Mouse (Mus musculus) MEL-GATA-1-ER (cell line): ENCODE results near the gene Cab39l.
"Not testable (repeated sequence)": the region's sequence is repeated elsewhere in the genome, so short reads cannot be mapped to it uniquely, and the experiment has no call there.

Experiments
- DNase-seq: peaks from one replicate; pipeline ENCODE4 v3.0.0-alpha.2; 2012; ENCODE audit warnings: low read depth; ENCODE audit errors: extremely low read depth

Cab39l gene

GRCm38 (mm10) chr14:59440558-59441471 lies at the start of gene Cab39l, which contains the start of gene Setdb2:
Cab39l (plus strand) TSS chr14:59440972.
Setdb2 (minus strand) TSS chr14:59440884.
- DNase-seq: peak; percentile 82

DNA sequence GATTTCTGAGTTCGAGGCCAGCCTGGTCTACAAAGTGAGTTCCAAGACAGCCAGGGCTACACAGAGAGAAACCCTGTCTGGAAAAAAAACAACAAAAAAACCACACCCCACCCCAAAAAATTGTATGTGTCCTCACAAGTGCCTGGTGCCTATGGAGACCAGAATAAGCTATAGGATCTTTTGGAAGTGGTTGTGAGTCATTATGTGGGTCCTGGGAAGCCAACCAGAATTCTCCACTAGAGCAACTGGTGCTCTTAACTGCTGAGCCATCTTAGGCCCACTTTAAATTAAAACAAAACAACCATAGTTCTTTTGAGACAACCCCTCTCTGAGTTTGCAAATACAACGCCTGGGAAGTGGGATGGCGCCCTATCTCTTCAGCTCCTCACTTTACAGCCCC lies 45.5 kb upstream of the Cab39l start, which contains the start of gene Phf11c:
TSS of gene Phf11c (minus strand) at position 101 of the 400 bp plus-strand sequence.
- DNase-seq: no peak

GRCm38 (mm10) chr14:59396999-59397398 lies 43.8 kb upstream of the Cab39l start:
- peak; percentile 8 for DNase-seq

DNA sequence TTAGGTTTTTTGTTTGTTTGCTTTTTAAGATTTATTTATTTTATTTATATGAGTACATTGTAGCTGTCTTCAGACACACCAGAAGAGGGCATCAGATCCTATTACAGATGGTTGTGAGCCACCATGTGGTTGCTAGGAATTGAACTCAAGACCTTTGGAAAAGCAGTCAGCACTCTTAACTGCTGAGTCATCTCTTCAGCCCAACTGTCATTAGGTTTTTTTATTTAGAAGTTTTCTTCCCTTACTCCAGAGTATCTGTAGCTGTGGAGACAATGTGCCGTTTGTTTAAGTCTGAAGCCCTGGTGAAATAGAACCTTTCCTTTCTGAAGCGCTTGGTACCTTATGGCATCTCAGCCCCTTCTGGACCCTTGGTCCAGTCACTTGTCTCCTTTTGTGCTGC lies 25.8 kb upstream of the Cab39l start:
- not testable (repeated sequence) for DNase-seq

GRCm38 (mm10) chr14:59418171-59418570 lies 22.6 kb upstream of the Cab39l start:
- no peak for DNase-seq

DNA sequence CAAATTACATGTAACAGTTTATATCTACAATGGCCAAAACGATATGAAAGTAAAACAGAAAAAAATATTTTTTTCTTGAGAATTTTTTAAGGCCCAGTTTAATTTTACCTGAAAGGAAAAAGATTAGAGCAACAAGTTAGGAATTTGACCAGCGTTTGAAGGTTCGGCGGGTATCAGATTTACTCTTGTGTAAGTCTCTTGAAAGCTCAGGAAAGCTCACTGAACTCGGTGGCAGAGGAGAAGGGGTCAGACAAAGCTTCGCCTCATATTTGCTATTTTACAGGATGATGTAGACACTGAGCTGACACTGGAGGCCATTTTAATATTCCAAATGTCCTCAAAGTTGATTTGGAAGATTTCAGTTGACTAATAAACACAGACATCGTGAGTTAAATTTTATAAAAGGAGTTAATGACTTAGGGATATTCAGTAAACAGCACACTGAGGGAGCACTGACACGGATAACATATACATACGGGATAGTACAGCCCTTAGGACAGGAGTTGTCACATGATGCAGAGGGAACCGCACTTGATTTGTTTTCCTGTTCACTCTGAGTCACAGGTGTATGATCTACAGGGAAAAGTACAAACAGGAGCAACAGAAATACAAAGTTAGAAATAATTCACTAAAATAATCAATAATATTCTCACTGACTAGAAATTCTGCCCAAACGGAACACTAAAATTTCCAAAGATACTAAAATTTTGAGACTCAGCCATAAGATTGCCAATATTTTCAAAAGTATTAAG lies 17.7 kb upstream of the Cab39l start:
- no peak for DNase-seq

- no peak for DNase-seq
These were observed 10.2 kb upstream of the Cab39l start for GRCm38 (mm10) chr14:59430556-59430955.

GRCm38 (mm10) chr14:59433902-59434301 lies 6.9 kb upstream of the Cab39l start:
- peak; percentile 37 for DNase-seq

DNA sequence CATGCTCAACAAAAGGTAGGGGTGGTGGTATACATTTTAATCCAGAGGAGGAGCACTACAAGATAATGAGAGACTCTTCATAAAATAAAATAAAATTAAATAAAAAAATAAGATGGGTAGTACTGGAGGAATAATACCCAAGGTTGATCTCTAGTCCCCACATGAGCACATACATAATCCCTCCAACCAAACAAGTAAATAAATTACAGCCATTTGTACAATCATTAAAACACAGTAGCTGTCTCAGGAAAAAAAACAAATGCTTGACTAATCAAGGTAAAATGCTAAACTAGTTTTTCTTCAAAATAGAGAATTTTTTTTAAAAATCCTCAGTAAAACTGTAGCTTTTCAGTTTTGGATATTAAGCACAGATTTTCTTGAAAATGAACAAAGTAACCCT lies 5.6 kb upstream of the Cab39l start:
- DNase-seq: no peak

DNA sequence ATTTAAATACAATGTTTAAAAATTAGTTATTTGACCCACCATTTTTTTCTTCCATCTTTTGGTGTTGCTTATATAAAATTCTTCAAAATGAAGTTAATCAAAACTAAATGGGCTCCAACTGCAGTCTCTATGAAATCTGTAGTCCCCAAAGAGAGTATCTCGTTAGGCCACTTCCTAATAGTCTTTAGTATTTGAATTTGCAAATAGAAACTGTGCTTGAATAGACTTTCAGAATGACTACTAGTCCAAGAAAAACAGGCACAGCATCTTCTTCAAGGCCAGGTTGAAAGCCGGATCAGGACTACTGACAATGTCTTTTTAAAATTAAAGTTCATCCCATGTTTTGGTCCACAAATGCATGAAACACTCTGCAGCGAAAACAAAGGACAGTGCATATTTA lies 3.4 kb upstream of the Cab39l start:
- DNase-seq: no peak

DNA sequence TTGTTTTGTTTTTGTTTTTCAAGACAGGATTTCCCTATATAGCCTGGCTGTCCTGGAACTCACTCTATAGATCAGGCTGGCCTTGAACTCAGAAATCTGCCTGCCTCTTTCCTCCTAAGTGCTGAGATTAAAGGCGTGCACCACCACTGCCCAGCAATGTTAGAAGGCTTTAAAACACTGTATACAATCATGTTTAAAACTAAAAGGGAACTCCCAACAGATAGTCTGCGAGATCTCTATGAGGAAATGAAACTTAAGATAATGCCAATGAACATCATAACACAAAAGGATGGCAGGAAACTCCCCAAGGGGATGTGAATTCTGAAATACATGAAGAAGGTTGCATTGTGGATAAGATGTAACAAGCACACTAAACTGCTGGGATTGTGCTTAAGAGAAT lies 2.3 kb upstream of the Cab39l start:
- DNase-seq: peak; percentile 17

- peak; percentile 43 for DNase-seq
These were observed 733 bp upstream of the Cab39l start for GRCm38 (mm10) chr14:59440039-59440438.

DNA sequence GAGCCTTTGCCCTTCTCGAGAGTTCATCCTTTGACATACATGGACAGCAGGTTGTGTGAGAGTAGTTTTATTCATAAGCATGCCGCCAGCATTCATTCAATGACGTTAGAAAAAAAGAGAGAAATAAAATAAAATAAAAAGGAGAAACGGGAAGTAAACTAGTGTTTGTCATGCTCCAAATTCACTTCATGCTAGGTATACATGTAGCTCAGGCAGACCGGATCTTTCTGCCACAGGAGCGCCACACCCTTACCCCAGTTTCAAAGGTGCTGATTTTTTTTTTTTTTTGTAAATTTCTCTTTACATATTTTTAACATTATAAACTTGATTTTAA lies 667 bp downstream of the Cab39l start:
- DNase-seq: peak; percentile 34

GRCm38 (mm10) chr14:59445421-59445820 lies 4.6 kb downstream of the Cab39l start:
- no peak for DNase-seq

DNA sequence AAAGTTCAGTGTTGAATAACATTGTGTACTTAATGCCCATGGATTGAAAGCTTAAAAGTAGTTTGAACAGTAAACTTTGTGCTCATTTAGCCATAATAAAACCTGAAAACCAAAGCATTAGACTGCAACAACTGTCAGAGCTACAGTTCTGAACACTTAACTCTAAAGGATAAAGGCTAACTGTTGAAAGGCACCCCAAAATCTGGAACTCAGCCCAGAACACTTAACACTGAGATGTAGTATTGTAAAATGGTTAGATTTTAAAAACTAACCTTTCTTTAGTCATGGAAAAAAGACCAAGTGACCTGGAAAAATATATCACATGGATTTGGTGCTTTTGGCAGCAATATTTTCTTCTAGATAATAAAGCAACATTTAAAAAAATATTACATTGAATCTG lies 7.2 kb downstream of the Cab39l start:
- DNase-seq: no peak

DNA sequence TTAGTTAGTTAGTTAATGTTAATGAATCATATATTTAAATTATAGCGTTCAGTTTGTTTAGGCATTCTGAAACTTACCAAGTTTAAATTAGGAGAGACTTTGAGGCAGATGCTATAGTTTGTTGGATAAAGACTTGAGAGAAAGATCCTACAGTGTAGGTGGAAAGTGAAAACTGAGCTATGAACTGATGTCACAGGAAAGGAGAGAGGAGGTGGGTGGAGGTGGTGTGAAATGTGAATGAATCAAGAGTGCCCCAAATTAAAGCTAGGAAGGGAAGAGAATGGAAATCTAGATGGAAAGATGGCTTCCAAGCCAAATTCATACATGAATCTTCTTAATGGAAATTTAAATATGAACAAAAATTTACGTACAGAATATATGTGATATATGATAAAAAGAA lies 25.7 kb downstream of the Cab39l start:
- DNase-seq: no peak

- DNase-seq: no peak
These were observed 27.0 kb downstream of the Cab39l start for GRCm38 (mm10) chr14:59467798-59468197.

- peak; percentile 26 for DNase-seq
These were observed 30.0 kb downstream of the Cab39l start for GRCm38 (mm10) chr14:59470781-59471180.

DNA sequence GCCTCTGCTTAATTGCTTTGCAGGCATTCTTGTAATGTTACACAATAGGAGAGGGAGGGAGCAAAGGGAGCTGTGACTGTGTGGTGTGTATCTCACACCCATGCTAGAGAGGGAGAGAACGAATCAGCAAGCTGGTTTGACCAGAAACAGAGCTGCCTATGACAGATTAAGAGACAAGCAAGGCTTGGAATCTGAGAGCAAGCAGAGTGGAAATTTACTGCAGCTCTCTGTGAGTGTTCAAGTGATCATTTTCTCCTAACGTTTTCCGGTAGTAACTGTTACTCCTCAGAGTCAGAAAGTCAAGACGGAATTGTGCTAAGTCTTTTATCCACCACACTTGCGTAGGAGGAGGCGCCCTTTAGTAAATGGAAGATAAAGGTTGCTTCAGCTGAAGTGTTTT lies 37.9 kb downstream of the Cab39l start:
- no peak for DNase-seq

- DNase-seq: no peak
These were observed 44.6 kb downstream of the Cab39l start for GRCm38 (mm10) chr14:59485247-59485810.

GRCm38 (mm10) chr14:59492376-59492775 lies 51.6 kb downstream of the Cab39l start:
- no peak for DNase-seq

DNA sequence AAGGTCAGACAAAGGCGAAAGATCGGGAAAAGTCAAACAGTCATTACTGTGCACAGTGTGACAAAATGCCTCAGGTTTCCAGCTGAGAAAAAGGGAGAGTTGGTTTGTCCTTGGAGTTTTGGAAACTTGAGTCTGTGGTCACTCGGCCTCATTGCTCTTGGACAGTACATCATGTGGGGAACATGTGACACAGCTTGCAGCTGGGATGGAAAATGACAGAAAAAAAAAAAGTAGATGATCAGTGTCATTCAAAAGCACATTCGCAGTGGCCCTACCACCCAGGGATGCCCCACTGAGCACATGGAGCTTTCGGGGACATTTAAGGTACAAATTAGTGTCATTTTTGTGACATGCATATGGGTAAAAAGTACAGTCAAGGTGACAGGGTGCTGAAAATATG lies 57.2 kb downstream of the Cab39l start:
- DNase-seq: no peak
